Mouse (Mus musculus) left cerebral cortex, adult 9 months (tissue): ENCODE data around the gene Rnf216.

Experiments used
- DNase-seq, 2 experiments: peaks; one replicate each; pipeline ENCODE4 v3.0.0; 2022; ENCODE audit warnings: low spot score in 2 of 2

The Rnf216 gene

GRCm38 (mm10) chr5:143000654-143001500 is 111.9 kb downstream of the Rnf216 start:
- no peak for DNase-seq

DNA sequence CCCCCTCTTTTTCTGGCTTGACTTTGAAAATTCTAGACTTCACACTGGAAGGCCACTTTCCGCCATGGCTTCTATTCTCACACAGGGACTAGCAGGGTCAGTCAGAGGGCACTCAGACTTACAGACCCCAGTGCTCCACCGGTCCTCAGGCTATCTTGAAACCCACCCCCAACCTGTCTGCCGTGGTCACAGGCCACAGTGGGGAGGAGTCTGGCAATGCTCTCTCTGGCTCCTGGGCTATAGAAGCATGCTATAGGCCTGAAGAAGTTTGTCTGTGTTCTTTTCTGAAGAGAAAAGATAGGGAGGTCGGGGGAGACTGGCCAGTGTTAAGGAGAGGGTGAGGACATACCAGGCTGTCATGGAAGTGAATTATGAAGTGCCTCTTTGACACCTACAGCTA is 112.7 kb downstream of the Rnf216 start:
- no peak for DNase-seq

DNA sequence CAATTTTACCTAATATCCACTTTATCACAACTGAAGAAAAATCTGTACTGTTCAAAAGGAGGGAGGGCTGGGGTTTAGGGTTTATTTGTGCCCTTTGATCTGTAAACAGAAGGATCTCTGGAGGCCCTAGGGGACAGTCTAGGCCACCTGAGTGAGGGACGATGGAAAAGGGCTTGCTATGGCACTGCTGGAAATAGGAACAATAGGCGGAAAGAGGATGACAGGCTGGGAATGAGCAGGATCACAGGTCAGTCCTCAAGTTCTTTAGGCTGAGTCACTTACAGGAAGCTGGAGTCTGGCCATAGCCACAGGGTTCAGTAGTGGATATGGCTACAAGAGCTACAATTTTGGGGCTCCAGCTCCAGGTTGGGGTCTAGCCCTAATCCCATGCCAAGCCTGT is 114.6 kb downstream of the Rnf216 start:
- DNase-seq = no peak

DNA sequence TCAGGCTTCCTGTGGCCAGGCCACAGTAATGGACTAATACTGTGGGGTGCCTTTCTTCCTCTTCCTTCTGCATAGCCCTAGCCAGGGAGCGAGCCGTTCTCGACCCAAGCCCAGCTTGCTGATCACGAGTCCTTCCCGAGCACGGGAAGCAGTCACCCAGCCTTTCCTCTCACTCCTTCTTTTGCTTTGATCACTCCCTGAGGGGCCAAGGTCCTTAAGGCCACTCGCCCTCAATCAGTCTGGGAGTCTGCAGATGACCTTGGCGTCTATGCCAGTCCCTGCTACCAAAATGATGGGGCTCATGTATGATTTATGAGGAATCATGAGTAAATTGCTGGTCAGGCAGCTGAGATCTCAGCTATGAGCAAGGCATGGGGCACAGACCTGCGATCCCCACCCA is 115.3 kb downstream of the Rnf216 start:
- no peak for DNase-seq

DNA sequence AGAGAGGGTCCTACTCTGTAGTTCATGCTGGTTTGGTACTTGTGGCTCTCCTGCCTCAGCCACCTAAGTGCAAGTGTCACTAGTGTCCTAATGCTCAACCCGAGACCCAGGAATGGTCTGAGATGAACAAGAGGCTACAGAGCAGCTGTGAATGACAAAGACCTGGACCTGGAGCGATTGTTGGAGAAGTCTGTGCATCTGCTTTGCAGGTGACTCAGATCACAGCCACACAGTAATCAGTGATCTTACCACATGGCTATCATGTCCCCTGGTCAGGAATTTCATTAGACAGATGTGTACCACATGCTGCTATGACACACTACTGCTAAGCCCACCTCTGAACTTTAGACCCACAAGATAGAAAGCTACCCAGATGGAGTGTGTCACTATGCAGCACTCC is 118.0 kb downstream of the Rnf216 start:
- DNase-seq = no peak

DNA sequence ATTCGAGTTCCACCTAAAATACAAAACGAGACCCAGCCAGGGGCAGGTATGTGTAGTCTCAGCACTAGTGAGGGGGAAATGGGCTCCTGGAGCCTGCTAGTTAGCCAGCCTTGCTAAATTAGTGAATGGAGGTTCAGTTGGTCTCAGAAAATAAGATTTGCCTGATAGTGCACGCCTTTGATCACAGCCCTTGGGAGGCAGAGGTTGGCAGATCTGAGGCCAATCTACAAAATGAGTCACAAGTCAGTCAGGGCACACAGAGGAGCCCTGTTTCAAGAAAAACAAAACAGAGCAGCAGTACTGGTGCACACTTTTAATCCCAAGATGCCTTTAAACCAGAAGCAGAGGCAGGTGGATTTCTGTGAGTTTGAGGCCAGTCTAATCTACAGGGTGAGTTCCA is 123.6 kb downstream of the Rnf216 start:
- no peak for DNase-seq

GRCm38 (mm10) chr5:142988520-142988919 is 124.3 kb downstream of the Rnf216 start:
- no peak for DNase-seq

- DNase-seq = no peak
Observed at GRCm38 (mm10) chr5:142984271-142984670, 128.5 kb downstream of the Rnf216 start.

GRCm38 (mm10) chr5:142983174-142983573 is 129.6 kb downstream of the Rnf216 start:
- no peak for DNase-seq

- peak in 1 of 2 experiments; percentile 20 for DNase-seq
Observed at GRCm38 (mm10) chr5:142982046-142982801, 130.6 kb downstream of the Rnf216 start.

DNA sequence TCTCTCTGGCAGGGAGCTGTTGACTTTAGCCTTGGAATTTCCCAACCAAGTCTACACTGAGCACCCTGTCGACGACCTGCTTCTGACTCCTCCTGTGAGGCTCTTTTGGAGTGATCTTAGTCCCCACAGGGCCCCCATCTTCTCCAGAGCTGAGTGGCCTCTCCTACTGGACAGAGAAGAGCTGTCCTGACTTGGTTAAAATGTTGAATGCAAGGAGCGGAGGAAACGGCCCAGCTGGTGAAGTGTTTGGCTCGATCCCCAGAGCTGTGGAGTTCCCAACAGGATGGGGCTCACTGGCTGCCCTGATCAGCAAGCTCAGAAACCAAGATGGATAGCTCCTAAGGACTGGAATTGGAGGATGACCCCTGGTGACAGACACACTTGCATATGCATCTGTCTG is 136.3 kb downstream of the Rnf216 start:
- DNase-seq = no peak

DNA sequence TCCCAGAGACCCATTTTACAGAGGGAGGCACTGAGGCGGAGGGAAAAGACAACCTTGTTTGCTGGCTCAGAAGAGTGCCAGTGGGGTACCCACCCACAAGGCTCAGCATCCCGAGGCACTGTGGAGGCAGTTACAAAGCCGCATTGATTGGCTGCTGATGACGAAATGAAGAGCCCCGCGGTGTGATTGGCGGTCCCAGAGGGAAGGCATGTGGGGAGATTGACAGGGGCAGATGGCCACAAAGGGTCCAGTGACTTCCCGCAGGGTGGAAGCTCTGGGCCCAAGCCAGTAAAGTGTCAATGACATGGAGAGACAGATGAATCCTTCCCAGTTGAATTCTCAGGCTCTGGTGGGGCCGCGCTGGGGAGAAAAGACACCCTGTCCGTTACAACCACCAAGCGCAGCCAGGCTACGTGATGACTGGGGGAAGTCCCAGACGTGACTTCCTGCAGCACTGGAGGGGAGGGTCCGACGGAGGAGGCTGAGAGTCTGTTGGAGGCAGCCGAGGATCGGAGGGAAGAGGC is 138.1 kb downstream of the Rnf216 start:
- DNase-seq = peak; percentile 62 to 81

DNA sequence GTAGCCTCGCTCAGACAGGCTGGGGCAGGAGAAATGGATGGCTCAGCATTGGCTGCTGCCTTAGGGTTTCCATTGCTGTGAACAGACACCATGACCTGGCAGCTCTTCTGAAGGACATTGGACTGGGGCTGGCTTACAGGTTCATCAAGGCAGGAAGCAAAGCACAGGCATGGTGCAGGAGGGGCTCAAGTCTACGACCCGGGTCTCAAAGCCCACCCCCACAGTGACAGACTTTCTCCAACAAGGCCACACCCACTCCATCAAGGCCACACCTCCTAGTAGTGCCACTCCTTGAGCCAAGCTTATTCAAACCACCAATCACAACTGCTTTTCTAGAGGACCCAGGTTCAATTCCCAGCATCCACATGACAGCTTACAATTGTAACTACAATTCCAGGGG is 138.8 kb downstream of the Rnf216 start:
- DNase-seq = no peak

DNA sequence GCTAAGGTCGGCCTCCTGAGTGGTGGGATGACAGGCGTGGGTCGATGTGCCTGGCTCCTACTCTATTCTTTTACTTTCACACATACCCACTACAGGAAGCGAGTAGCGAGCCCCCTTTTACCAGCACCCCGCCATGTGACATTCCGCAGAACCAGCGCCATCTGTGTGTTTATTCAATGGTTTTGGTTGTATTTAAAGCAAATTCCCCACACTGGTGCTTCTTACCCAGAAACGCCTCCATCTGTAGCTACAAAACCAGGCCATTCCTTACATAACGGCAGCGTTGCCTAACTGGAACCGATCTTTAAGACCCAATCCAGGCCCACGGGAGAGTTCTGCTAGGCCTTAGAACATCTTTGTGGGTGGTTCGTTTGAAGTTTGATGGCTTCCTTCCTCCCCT is 144.4 kb downstream of the Rnf216 start:
- peak; percentile 77 to 92 for DNase-seq

DNA sequence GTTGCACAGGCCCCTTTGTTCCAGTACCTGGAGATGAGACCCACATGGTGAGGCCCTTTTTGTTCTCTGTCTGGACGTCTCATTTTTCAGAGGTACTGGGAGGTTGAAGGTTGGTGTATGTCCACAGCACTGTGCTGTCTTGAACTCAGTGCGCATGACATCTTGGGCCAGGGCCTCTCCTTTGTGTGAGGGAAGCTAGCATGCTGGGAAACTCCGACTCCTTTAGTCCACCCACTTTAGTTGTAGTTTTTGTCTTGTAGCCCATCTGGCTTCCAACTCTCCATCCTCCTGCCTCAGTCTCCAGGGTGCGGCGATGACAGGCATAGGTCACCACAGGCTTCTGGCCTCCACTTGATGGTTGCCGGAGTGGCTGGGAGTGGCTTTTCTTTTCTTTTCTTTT is 148.1 kb downstream of the Rnf216 start:
- DNase-seq = no peak

DNA sequence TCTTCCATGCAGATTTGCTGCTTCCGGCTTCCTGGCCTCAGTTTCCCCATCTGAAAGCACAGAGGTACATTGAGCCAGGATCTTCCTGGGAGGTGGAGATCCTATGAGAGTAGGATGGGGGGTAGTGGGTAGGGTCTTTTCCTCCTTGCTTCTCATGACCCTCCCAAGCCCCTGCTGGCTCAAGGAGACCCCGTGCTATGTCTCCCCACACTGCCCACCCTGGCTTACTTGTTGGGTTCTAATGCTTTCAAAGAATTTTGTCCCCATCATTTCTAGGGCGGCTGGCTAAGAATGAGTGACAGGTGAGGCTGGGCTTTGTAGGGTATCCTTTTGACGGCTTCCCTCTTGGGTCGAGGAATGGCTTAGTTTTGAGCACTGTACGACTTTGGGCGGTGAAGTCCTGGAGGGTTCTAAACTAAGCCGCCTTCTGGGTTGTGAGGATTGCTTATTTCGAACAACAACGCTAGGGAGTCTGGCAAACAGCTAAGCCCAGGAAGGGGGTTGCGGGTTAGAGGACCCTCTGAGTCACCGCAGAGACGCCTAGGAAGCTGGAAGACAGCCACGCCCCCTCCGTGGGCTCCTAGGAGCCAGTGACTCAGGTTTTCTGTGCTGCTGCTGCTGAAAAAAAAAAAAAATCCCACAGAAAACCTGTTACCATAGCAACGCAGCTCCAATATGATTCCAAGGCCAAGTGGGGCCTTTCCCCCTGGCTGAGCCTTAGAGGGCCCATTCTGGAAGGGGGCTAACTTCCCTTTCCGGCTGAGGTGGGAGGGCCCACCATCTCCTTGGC is 148.9 kb downstream of the Rnf216 start:
- peak; percentile 78 to 83 for DNase-seq

DNA sequence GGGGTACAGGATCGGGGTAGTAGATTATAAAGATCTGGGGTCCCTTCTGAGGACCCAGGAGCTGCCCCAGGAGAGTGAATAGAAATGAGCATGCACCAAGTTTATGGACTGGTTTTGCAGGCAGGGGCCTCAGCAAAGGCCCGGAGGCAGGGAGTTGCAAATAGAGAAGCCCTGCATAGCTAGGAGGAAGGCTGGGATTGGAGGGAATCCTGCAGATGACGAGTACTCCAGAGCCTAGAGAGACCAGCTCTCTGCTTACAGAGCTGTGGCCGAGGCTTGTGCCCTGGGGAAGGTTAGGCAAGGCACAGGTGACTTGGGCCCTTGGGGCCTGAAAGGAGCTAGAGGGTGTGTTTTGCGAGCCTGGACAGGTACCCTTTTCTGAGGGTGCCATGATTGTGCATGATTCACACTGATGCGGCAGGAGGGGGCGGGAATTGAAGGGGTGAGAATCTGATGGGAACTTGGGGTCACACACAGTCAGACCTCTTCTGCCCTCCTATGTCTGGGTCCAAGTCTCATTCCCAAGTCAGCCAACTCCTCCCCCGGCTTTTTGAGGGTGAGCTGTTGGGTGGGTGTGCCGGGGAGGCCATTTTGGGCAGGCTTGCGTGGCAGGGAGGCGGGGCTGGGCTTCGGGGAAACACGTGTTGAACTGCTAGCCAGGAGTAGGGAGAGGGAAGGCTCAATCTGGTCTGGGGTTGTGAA is 149.6 kb downstream of the Rnf216 start:
- peak in 1 of 2 experiments; percentile 75 for DNase-seq

- DNase-seq = peak in 1 of 2 experiments; percentile 17
Observed at GRCm38 (mm10) chr5:142962444-142962961, 150.3 kb downstream of the Rnf216 start.

DNA sequence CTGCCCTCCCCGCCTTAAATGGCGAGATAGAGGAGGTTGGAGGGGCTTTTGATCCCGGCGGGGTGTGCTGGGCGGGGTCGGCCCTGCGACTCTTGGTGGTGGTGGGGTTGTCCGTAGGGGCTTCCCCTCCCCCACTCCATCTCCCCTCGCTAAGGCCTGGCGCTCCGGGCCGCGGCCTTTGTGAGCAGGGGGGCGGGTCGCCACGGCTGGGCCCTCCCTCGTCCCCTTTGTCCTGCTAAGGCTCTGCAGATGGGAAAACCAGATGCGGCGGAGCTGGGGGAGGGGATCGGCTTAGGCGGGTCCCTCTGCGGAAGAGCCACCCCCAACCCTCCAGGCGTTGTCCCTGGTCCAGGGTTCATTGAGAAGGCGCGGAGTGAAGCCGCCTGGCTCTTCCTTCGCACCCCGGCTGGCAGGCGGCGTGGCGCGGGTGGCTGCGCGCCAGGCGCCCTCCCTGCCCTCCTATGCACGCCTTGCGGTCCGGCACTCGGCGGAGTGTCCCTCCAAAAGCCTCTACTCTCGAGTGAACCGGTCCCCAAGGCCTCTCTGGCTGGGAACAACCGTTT is 150.8 kb downstream of the Rnf216 start:
- DNase-seq = peak in 1 of 2 experiments; percentile 37

- peak in 1 of 2 experiments; percentile 46 for DNase-seq
Observed at GRCm38 (mm10) chr5:142961398-142961880, 151.4 kb downstream of the Rnf216 start.
